Mouse (Mus musculus): Measurements from ENCODE around the gene Trib2. TPM values are rescaled to one million over a fixed set of nuclear protein-coding genes. Genes with fewer than 3 reads are reported as not detected.
A peak's percentile ranks its signal among the peaks of the same experiment; 100 is the strongest.

Trib2 gene
- polyA plus RNA-seq, 1 experiment from 2014 or later: 55.5 TPM

- ATAC-seq (ENCODE audit: insufficient number of reproducible peaks, insufficient read depth, low FRiP score, low read depth): no peak
- H3K4me2 ChIP-seq (ENCODE audit: low read length): no peak overlapping the region
- no peaks in the 10 kb centered on the region for H3K9me3 ChIP-seq (ENCODE audit: control insufficient read depth, low read length)
- 0 out of 4 replicates have a peak overlapping the region, but pooled peaks of 1 of the 2 experiments have one; percentile 1 for H3K27ac ChIP-seq (replicated peaks in 1 of 2; ENCODE audit: control insufficient read depth in 1 of 2, insufficient read depth in 1 of 2, low read depth in 2 of 2, low read length in 2 of 2)
- H3K4me1 ChIP-seq (ENCODE audit: control insufficient read depth in 2 of 2, insufficient read depth in 2 of 2, low read length in 2 of 2): peaks cover 0 to 4% of the 10 kb centered on the region in 2 experiments; a peak in 2 of 4 replicates
- no peaks in the 10 kb centered on the region for H3K36me3 ChIP-seq (ENCODE audit: control insufficient read depth, insufficient read depth, low read length)
- 62% methylated on average over 10 of the region's 10 CpGs for WGBS
- no peak overlapping the region for H3K9ac ChIP-seq (ENCODE audit: low read length)
- H3K4me3 ChIP-seq (ENCODE audit: control insufficient read depth in 1 of 2, insufficient read depth in 1 of 2, low read depth in 1 of 2, low read length in 2 of 2): no peak overlapping the region
- no peaks in the 10 kb centered on the region for H3K27me3 ChIP-seq (ENCODE audit: control insufficient read depth, insufficient read depth, low read length)
These were observed 71.0 kb downstream of the Trib2 start for GRCm38 (mm10) chr12:15745752-15746151.

Small RNA genes lying within 50 kb of the gene (microRNA-seq; reads per million reads assigned to microRNA genes)
- not detected for gene Mir6387
